Mouse (Mus musculus): Measurements from ENCODE around the gene Ltk.

DNA sequence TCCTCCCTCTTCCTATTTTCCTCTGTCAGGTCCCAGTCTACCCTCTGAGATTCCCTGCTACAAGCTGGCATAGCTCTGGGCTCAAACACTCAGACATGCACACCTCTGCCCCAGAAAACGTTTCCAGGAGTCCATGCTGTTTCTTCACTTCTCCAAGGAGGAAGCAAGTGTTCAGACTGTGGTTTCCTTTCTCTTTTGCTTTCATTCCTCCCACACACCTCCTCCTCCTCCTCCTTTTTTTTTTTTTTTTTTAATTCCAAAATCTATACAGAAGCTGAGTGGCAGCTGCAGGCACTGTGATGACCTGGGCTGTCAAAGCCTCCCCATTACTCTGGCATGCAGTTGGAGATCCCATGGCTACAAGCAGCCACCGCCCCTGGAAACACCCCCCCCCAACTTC is 19.7 kb downstream of the Ltk start:
- no peak for TF ChIP-seq CTCF (conservative IDR thresholded peaks at IDR 0.05; ENCODE audit: low read length)
- TF ChIP-seq POU5F1 (IDR thresholded peaks at IDR 0.05; ENCODE audit: borderline replicate concordance, low read length) = no peak
- no peak for TF ChIP-seq NANOG (IDR thresholded peaks at IDR 0.05; ENCODE audit: borderline replicate concordance, low read length)

All from E14TG2a.4 (cell line).